Mouse (Mus musculus): ENCODE measurements around the gene Pwwp2b. TPM values are rescaled to one million over a fixed set of nuclear protein-coding genes. Genes with fewer than 3 reads are reported as not detected.

Pwwp2b gene
- polyA plus RNA-seq, 1 experiment from 2014 or later = 5.6 TPM

DNA sequence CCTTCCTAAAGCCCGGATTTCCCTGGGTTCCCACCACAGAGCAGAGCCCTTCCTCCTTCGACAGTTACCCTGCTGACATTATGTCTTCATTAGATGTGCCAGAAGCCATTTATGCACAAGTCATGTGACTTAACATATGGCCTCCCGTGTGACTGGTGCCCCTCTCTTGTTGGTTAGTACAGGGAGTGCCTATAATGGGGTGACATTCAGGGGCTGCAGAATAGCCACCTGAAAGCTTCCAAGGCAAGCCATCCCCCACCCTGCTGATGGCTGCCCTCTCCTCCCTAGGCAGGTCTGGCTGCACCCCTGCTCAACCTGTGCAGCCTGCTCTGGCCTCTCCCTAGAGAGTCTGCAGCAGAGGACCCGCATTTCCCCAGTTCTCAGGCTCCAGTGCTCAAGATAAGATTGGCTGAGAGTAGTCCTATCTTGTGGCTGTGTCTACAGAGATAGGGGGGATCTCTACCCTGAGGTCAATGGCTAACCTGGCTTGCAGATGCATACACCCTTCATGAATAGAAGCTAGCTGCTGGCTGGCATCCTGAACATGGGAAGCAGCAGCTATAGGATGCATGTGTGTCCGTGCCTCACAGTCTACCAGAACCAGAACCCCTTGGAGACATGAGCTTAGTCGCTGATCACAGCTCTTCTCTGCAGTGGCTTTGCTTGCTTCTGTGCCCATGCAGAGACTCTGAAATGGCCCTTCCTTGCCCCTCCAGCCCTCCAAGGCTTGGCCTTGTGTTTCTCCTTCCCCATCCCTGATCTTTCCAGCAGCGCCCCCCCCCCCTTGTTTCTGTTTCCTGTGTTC is 1.3 kb downstream of the Pwwp2b start:
- no peak overlapping the region for H3K9ac ChIP-seq (ENCODE audit: low read depth, low read length)
- WGBS = 38% methylated on average over 7 of the region's 7 CpGs

DNA sequence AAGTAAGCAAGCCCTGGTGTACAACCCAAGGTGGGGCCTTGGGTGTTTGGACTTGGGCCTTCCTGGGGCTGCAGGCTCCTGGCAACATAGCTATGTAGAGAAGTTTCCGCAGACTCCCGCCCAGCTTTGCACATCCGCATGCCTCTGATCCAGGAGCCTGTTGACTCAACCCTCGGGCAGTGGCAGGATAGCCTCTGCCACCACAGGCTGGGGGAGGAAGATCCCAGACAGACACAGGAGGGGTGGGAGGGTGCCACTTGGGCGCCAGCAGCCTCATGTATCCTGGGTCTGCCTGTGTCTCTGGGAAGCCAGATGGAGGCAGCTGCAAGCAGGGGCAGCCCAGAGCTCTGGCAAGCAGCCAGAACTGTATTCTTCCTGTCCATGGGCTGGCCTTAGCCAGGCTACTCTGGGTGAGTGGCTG is 3.6 kb downstream of the Pwwp2b start:
- Histone ChIP-seq H3K4me1 (ENCODE audit: control insufficient read depth, insufficient read depth, low read depth, low read length) (peaks cover 29% of the 10 kb centered on the region), H3K27me3 (replicated peaks; ENCODE audit: control insufficient read depth, insufficient read depth, low read length) (no peaks in the 10 kb centered on the region; the same call in 1 of the 2 replicates), H3K9ac (ENCODE audit: low read depth, low read length) (no peak overlapping the region; the same call in 1 of the 2 replicates), H3K4me2 (ENCODE audit: low read length) (no peak overlapping the region), H3K27ac (ENCODE audit: low read depth, low read length) (no peak overlapping the region), H3K9me3 (ENCODE audit: control insufficient read depth, low read length) (no peaks in the 10 kb centered on the region), H3K4me3 (ENCODE audit: low read length) (no peak overlapping the region), H3K36me3 (ENCODE audit: control insufficient read depth, insufficient read depth, low read length) (no peaks in the 10 kb centered on the region)
- ATAC-seq = peak; percentile 24
- 50% methylated on average over 5 of the region's 5 CpGs for WGBS

More for the DNA sequence above, 1.3 kb downstream of the Pwwp2b start:
- Histone ChIP-seq H3K4me2 (ENCODE audit: low read length) (peak overlapping the region; percentile 99), H3K4me3 (ENCODE audit: low read length) (no peak overlapping the region; the same call in 1 of the 2 replicates), H3K36me3 (ENCODE audit: control insufficient read depth, insufficient read depth, low read length) (no peaks in the 10 kb centered on the region), H3K4me1 (ENCODE audit: control insufficient read depth, insufficient read depth, low read depth, low read length) (peaks cover 31% of the 10 kb centered on the region), H3K9me3 (ENCODE audit: control insufficient read depth, low read length) (no peaks in the 10 kb centered on the region), H3K27me3 (replicated peaks; ENCODE audit: control insufficient read depth, insufficient read depth, low read length) (no peaks in the 10 kb centered on the region; the same call in none of the 2 replicates), H3K27ac (ENCODE audit: low read depth, low read length) (no peak overlapping the region)
- no peak for ATAC-seq

DNA sequence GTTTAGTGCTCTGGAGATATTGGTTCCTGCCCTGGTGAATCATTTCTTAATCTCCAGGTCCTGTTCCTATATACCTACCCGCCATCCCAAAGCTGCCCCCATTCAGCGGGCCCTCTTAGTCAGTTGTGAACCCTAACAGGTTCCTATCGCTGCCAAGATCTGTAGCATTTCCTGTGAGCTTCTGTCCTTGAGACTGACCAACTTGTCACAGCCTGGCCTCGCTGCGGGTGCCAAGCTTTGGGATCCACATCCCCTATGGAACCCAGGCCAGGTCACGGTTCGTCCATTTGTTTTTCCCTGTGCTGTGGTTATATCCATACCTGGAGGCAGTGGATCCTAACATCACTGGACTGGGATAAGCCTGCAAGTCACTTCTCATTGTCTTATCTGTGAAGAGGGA is 4.3 kb downstream of the Pwwp2b start:
- H3K9me3 ChIP-seq (ENCODE audit: control insufficient read depth, low read length) = no peaks in the 10 kb centered on the region
- no peaks in the 10 kb centered on the region for H3K36me3 ChIP-seq (ENCODE audit: control insufficient read depth, insufficient read depth, low read length)
- no peak for ATAC-seq
- H3K27ac ChIP-seq (ENCODE audit: low read depth, low read length) = no peak overlapping the region
- WGBS = 90% methylated on average over 7 of the region's 7 CpGs
- no peaks in the 10 kb centered on the region for H3K27me3 ChIP-seq (replicated peaks; ENCODE audit: control insufficient read depth, insufficient read depth, low read length)
- H3K4me1 ChIP-seq (ENCODE audit: control insufficient read depth, insufficient read depth, low read depth, low read length) = peaks cover 22% of the 10 kb centered on the region
- no peak overlapping the region for H3K9ac ChIP-seq (ENCODE audit: low read depth, low read length)
- H3K4me2 ChIP-seq (ENCODE audit: low read length) = no peak overlapping the region
- H3K4me3 ChIP-seq (ENCODE audit: low read length) = no peak overlapping the region

DNA sequence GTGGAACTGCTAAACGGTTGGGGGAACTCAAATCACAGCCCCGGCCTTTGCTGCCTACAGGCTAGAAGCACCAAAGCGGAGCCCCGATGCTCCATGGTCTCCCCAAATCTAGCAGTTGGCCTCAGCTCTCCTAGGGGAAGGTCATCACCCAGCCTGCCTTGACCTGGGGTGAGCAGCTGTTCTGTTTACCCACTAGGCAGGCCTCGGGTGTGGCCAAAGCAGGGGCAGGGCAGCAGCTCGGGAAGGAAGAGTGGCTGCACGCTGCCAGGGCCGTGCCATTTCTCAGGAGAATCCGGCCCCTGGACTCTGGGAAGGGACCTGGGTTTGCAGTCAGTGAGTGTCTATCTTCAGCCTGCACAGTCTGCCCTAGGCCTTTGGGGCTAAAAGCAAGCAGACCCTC is 4.7 kb downstream of the Pwwp2b start:
- no peaks in the 10 kb centered on the region for H3K9me3 ChIP-seq (ENCODE audit: control insufficient read depth, low read length)
- ATAC-seq = no peak
- peaks cover 18% of the 10 kb centered on the region for H3K4me1 ChIP-seq (ENCODE audit: control insufficient read depth, insufficient read depth, low read depth, low read length)
- WGBS = 67% methylated on average over 9 of the region's 9 CpGs
- no peak overlapping the region for H3K9ac ChIP-seq (ENCODE audit: low read depth, low read length)
- H3K27me3 ChIP-seq (replicated peaks; ENCODE audit: control insufficient read depth, insufficient read depth, low read length) = no peaks in the 10 kb centered on the region
- H3K27ac ChIP-seq (ENCODE audit: low read depth, low read length) = no peak overlapping the region
- no peaks in the 10 kb centered on the region for H3K36me3 ChIP-seq (ENCODE audit: control insufficient read depth, insufficient read depth, low read length)
- no peak overlapping the region for H3K4me3 ChIP-seq (ENCODE audit: low read length)
- no peak overlapping the region for H3K4me2 ChIP-seq (ENCODE audit: low read length)

DNA sequence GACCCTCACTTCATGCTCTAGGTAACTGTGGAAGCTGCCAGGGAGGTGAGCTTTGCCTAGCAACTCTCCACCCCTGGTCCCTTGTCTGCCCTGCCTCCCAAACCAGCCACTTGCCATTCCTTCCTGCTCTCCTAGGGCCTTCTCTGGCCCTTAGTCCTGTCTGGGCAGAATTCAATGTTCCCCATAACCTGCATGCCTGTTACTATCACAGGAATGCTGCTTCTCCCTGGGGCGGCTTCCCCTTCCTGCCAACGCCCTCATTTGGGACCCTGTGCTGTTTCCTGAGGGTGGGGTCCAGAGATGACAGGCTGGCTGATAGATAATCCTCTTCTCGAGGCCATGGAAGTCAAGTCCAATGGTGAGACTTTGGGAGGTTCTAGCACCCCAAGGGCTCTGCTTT is 5.2 kb downstream of the Pwwp2b start:
- Histone ChIP-seq H3K9me3 (ENCODE audit: control insufficient read depth, low read length) (no peaks in the 10 kb centered on the region), H3K4me2 (ENCODE audit: low read length) (no peak overlapping the region), H3K27me3 (replicated peaks; ENCODE audit: control insufficient read depth, insufficient read depth, low read length) (no peaks in the 10 kb centered on the region), H3K4me1 (ENCODE audit: control insufficient read depth, insufficient read depth, low read depth, low read length) (peaks cover 18% of the 10 kb centered on the region), H3K27ac (ENCODE audit: low read depth, low read length) (no peak overlapping the region), H3K36me3 (ENCODE audit: control insufficient read depth, insufficient read depth, low read length) (no peaks in the 10 kb centered on the region), H3K4me3 (ENCODE audit: low read length) (no peak overlapping the region), H3K9ac (ENCODE audit: low read depth, low read length) (no peak overlapping the region)
- WGBS = 80% methylated on average over 3 of the region's 3 CpGs
- ATAC-seq = no peak

DNA sequence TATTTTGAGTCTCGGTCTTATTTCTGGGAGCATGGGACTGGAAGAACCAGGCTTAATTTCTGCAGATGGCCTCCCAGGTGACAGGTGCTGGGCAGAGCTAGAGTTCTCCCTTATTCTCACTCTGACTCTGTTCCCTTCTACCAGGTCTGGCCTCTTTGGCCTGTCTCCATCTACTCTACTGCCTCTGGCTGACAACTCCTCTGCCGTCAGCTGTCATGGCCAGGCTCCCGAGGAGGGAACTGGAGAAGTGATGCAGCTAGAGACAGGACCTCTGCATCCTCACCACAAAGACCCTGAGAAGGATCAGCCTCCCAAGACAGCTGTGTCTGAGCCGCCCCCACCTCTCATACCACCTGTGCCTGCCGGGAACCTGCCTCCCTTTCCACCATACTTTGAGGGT is 6.3 kb downstream of the Pwwp2b start:
- no peak for ATAC-seq
- no peaks in the 10 kb centered on the region for H3K9me3 ChIP-seq (ENCODE audit: control insufficient read depth, low read length)
- H3K27me3 ChIP-seq (replicated peaks; ENCODE audit: control insufficient read depth, insufficient read depth, low read length) = no peaks in the 10 kb centered on the region
- H3K9ac ChIP-seq (ENCODE audit: low read depth, low read length) = no peak overlapping the region
- peaks cover 9% of the 10 kb centered on the region for H3K4me1 ChIP-seq (ENCODE audit: control insufficient read depth, insufficient read depth, low read depth, low read length)
- no peak overlapping the region for H3K4me2 ChIP-seq (ENCODE audit: low read length)
- H3K27ac ChIP-seq (ENCODE audit: low read depth, low read length) = no peak overlapping the region
- WGBS = 80% methylated on average over 5 of the region's 5 CpGs
- H3K36me3 ChIP-seq (ENCODE audit: control insufficient read depth, insufficient read depth, low read length) = no peaks in the 10 kb centered on the region
- H3K4me3 ChIP-seq (ENCODE audit: low read length) = no peak overlapping the region

DNA sequence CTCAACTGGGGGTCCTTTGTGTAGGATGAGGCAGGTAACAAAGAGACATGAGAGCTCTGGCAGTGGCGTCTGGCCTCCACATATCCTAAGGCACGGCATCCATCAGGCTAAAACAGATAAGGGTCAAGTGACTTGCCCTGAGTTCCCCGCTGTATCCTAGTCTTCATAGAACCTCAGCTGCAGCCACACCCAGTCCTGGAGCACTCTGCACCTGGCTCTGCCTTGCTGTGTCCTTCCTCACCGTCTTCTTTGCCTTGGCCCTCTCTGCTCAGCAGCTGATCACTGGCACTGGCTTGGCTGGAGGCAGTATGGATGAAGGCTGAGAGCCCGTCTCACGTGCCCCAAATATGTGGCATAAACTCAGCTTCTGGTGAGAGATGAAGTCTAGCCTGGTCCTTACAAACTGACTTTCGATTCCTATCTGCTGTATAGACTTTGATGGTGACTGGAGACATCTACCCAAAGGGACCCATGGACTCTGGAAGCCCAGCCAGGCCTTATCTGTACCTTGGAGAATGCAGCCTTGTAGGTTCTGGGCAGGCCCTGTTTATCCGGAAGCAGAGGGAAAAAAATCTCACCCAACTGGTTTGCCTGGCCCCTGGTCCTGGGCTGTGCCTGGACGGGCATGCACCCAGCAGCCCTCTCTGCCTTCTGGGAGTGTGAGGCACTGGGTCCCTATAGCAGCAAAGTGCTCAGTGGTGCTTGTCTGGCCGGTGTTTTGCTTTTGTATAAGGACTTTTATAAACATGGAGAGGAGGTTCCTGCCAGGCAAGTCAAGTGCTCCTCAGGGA is 9.7 kb downstream of the Pwwp2b start:
- Histone ChIP-seq H3K27me3 (replicated peaks; ENCODE audit: control insufficient read depth, insufficient read depth, low read length) (no peaks in the 10 kb centered on the region), H3K4me2 (ENCODE audit: low read length) (no peak overlapping the region), H3K4me3 (ENCODE audit: low read length) (no peak overlapping the region), H3K27ac (ENCODE audit: low read depth, low read length) (no peak overlapping the region), H3K4me1 (ENCODE audit: control insufficient read depth, insufficient read depth, low read depth, low read length) (no peaks in the 10 kb centered on the region), H3K9me3 (ENCODE audit: control insufficient read depth, low read length) (no peaks in the 10 kb centered on the region; the same call in 1 of the 2 replicates), H3K9ac (ENCODE audit: low read depth, low read length) (no peak overlapping the region), H3K36me3 (ENCODE audit: control insufficient read depth, insufficient read depth, low read length) (no peaks in the 10 kb centered on the region; the same call in 1 of the 2 replicates)
- ATAC-seq = no peak
- 76% methylated on average over 10 of the region's 10 CpGs for WGBS

DNA sequence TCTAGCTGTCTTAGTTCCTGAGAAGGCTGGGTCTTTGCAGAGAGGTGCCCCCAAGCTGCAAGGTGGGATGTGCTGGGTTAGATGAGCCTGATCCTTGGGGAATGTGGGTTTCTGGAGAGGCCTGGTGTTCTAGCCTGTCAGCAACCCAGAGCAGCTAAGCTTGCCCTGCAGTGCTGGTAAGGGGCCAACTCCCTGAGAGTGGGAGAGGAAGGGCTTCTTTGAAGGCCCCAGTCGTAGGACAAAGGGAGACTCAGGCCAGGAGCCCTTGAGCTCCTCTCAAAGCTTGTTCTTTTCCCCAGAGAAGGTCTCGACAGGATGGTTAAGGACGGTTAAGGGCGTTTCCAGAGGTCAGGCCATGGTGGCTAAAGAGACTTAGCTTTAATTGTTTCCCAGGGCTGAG is 16.1 kb downstream of the Pwwp2b start:
- Histone ChIP-seq H3K4me1 (ENCODE audit: control insufficient read depth, insufficient read depth, low read depth, low read length) (no peaks in the 10 kb centered on the region), H3K9me3 (ENCODE audit: control insufficient read depth, low read length) (no peaks in the 10 kb centered on the region; the same call in 1 of the 2 replicates), H3K9ac (ENCODE audit: low read depth, low read length) (no peak overlapping the region), H3K27me3 (replicated peaks; ENCODE audit: control insufficient read depth, insufficient read depth, low read length) (no peaks in the 10 kb centered on the region), H3K27ac (ENCODE audit: low read depth, low read length) (no peak overlapping the region), H3K4me3 (ENCODE audit: low read length) (no peak overlapping the region), H3K36me3 (ENCODE audit: control insufficient read depth, insufficient read depth, low read length) (no peaks in the 10 kb centered on the region; the same call in 1 of the 2 replicates), H3K4me2 (ENCODE audit: low read length) (no peak overlapping the region)
- no peak for ATAC-seq
- WGBS = 31% methylated on average over 4 of the region's 4 CpGs

DNA sequence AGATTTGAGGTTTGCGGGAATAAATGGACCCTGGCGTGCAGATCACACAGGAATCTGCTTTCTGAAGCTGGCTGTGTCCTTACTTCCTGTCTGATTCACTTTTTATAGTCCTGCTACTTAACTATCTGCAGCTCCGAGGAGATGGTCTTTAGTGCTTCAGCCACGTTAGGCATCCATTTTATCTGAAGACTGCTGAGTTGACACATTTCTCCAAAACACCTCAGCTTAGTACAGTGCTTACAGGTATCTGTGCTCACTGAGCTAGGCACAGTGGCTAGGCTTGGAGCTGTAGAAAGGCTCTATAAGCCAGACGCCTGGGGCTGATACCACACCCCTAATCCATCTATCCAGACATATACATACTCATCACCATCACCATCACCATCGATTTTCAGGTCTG is 17.4 kb downstream of the Pwwp2b start:
- whole genome bisulfite sequencing = 79% methylated on average over 6 of the region's 6 CpGs
- Histone ChIP-seq H3K4me1 (ENCODE audit: control insufficient read depth, insufficient read depth, low read depth, low read length) (no peaks in the 10 kb centered on the region), H3K27me3 (replicated peaks; ENCODE audit: control insufficient read depth, insufficient read depth, low read length) (no peaks in the 10 kb centered on the region), H3K36me3 (ENCODE audit: control insufficient read depth, insufficient read depth, low read length) (no peaks in the 10 kb centered on the region; the same call in 1 of the 2 replicates), H3K27ac (ENCODE audit: low read depth, low read length) (no peak overlapping the region), H3K4me3 (ENCODE audit: low read length) (no peak overlapping the region), H3K4me2 (ENCODE audit: low read length) (no peak overlapping the region), H3K9ac (ENCODE audit: low read depth, low read length) (no peak overlapping the region), H3K9me3 (ENCODE audit: control insufficient read depth, low read length) (no peaks in the 10 kb centered on the region; the same call in 1 of the 2 replicates)
- ATAC-seq = no peak
